11 mouse cellular contexts compared by ENCODE assay signal in the genomic region with DNA sequence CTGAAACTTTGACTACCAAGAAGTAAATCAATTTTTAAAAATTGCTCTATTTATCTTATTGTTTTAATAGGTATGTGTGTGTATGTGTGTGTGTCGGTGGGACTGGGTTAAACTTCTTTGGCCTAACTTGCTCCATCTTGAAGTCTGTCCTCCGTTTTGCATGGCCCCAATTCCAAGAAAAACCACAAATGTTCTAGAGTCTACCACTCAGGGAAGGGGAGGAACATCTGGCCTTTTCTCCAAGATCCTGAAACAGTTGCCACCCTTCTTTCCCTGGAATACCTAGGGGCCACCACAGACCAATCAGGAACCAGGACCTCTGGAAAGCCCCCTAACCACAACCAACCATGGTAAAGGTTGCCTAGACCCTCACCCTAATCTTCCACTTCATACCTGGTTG. TPM values are rescaled to one million over a fixed set of nuclear protein-coding genes. Genes with fewer than 3 reads are reported as not detected.
DNase-seq lines count a peak whose midpoint lies in the region; ATAC-seq and TF ChIP-seq lines count a peak whose summit lies in the region.
"Had no signal": no experiment of that assay in that cellular context is flagged by ENCODE, and none has a peak within 500 bp of the region (broad histone marks: within the 10 kb centered on the region; RNA-seq: fewer than 3 reads in every experiment).

No protein-coding gene starts in this region.

- DNase-seq in heart, adult 11 months: peak; percentile 80
- peak; percentile 23 for DNase-seq in G1E (ENCODE audit: low spot score)
- no peak for DNase-seq in thymus, postnatal 0 days (ENCODE audit: low spot score)
- no peak for DNase-seq in natural killer cell, adult 2 months (ENCODE audit: low spot score in 2 of 2)
- no peak for DNase-seq in frontal cortex, postnatal 36 days (ENCODE audit: low spot score in 2 of 2)
- DNase-seq: cerebellum, adult 9-10 months; lung, postnatal 4 days; right cerebral cortex, adult 18-20 months had no signal

- H3K4me2 ChIP-seq in heart, embryonic 11.5 days: no peak overlapping the region; the same call in 1 of the 2 replicates
- peak overlapping the region; percentile 98 for H3K4me2 ChIP-seq in hindbrain, embryonic 13.5 days
- H3K4me2 ChIP-seq in midbrain, embryonic 12.5 days (replicated peaks): peak overlapping the region; percentile 19; the same call in 1 of the 2 replicates

- no peak overlapping the region for H3K27ac ChIP-seq in heart, embryonic 11.5 days (ENCODE audit: low read depth, low read length)
- H3K27ac ChIP-seq in hindbrain, embryonic 13.5 days: no peak overlapping the region
- H3K27ac ChIP-seq in midbrain, embryonic 12.5 days (replicated peaks): no peak overlapping the region

- no peak for ATAC-seq in heart, embryonic 11.5 days (replicated peaks; ENCODE audit: insufficient number of reproducible peaks, low FRiP score, low TSS enrichment)
- no peak for ATAC-seq in G1E (ENCODE audit: extremely low read depth, insufficient number of reproducible peaks, low FRiP score, poor library complexity, severe bottlenecking)
- no peak for ATAC-seq in hindbrain, embryonic 13.5 days (ENCODE audit: low FRiP score)
- ATAC-seq in midbrain, embryonic 12.5 days (ENCODE audit: low FRiP score, low read depth): no peak

- no peaks in the 10 kb centered on the region for H3K27me3 ChIP-seq in heart, embryonic 11.5 days (ENCODE audit: control insufficient read depth, insufficient read depth, low read length)
- H3K27me3 ChIP-seq in G1E (ENCODE audit: insufficient read depth, low read length): no peaks in the 10 kb centered on the region
- no peaks in the 10 kb centered on the region for H3K27me3 ChIP-seq in hindbrain, embryonic 13.5 days
- no peaks in the 10 kb centered on the region for H3K27me3 ChIP-seq in midbrain, embryonic 12.5 days

- WGBS in heart, embryonic 11.5 days (ENCODE audit: insufficient replicate concordance): 78% methylated on average over 2 of the region's 2 CpGs
- WGBS in hindbrain, embryonic 13.5 days: 81% methylated on average over 2 of the region's 2 CpGs
- 80% methylated on average over 2 of the region's 2 CpGs for WGBS in midbrain, embryonic 12.5 days

- H3K9ac ChIP-seq in heart, embryonic 11.5 days (ENCODE audit: low read depth, low read length): no peak overlapping the region
- H3K9ac ChIP-seq in hindbrain, embryonic 13.5 days: no peak overlapping the region
- H3K9ac ChIP-seq in midbrain, embryonic 12.5 days (replicated peaks): no peak overlapping the region

- H3K4me3 ChIP-seq in heart, embryonic 11.5 days (ENCODE audit: low read depth, low read length): no peak overlapping the region
- H3K4me3 ChIP-seq in G1E (ENCODE audit: low read depth, low read length): peak overlapping the region; percentile 54; the same call in 1 of the 2 replicates
- H3K4me3 ChIP-seq in hindbrain, embryonic 13.5 days: 0 out of 2 replicates have a peak overlapping the region, but pooled peaks have one; percentile 94
- H3K4me3 ChIP-seq in midbrain, embryonic 12.5 days: no peak overlapping the region

- no peaks in the 10 kb centered on the region for H3K36me3 ChIP-seq in heart, embryonic 11.5 days (ENCODE audit: control insufficient read depth, insufficient read depth, low read length)
- H3K36me3 ChIP-seq in G1E (replicated peaks): peaks cover 24% of the 10 kb centered on the region
- H3K36me3 ChIP-seq in hindbrain, embryonic 13.5 days: peaks cover 7% of the 10 kb centered on the region
- peaks cover 8% of the 10 kb centered on the region for H3K36me3 ChIP-seq in midbrain, embryonic 12.5 days

- H3K9me3 ChIP-seq in heart, embryonic 11.5 days (replicated peaks; ENCODE audit: control insufficient read depth, low read length): peaks cover 2% of the 10 kb centered on the region; the same call in 1 of the 2 replicates
- H3K9me3 ChIP-seq in G1E (replicated peaks): peaks cover 3% of the 10 kb centered on the region; the same call in 1 of the 2 replicates
- H3K9me3 ChIP-seq in hindbrain, embryonic 13.5 days: no peaks in the 10 kb centered on the region
- no peaks in the 10 kb centered on the region for H3K9me3 ChIP-seq in midbrain, embryonic 12.5 days

- TF ChIP-seq CTCF in G1E (IDR thresholded peaks at IDR 0.05; ENCODE audit: low read depth, low read length): no peak

- H3K4me1 ChIP-seq in heart, embryonic 11.5 days (ENCODE audit: control insufficient read depth, insufficient read depth, low read length): peaks cover 9% of the 10 kb centered on the region
- peaks cover 25% of the 10 kb centered on the region for H3K4me1 ChIP-seq in G1E (ENCODE audit: insufficient read depth, low read depth, low read length)
- H3K4me1 ChIP-seq in hindbrain, embryonic 13.5 days (replicated peaks): peaks cover 40% of the 10 kb centered on the region
- peaks cover 23% of the 10 kb centered on the region for H3K4me1 ChIP-seq in midbrain, embryonic 12.5 days

RNA-seq across cellular contexts. Expression of gene Fam193b, which starts 1.1 kb away (rescaled TPM):
- polyA plus RNA-seq in heart, embryonic 11.5 days (2014; fragmentation: Nextera tagmentation; extraction: Ambion mirVana): 19.1 and 21.9 TPM in 2 replicates
- 54.4 and 65.4 TPM in 2 replicates for total RNA-seq in G1E (2014; fragmentation: Nextera tagmentation)
- total RNA-seq in G1E (2017): 23.3 and 25.8 TPM in 2 replicates
- 57.3 and 68.0 TPM in 2 replicates for polyA plus RNA-seq in G1E (2012)
- polyA plus RNA-seq in hindbrain, embryonic 13.5 days (2015; fragmentation: Nextera tagmentation; extraction: Ambion mirVana): 57.0 and 57.1 TPM in 2 replicates
- 67.2 and 67.7 TPM in 2 replicates for polyA plus RNA-seq in midbrain, embryonic 12.5 days (2016; fragmentation: Nextera tagmentation; extraction: Ambion mirVana)
- polyA plus RNA-seq in thymus, postnatal 0 days (2015; fragmentation: Nextera tagmentation; extraction: Ambion mirVana): 39.6 and 50.0 TPM in 2 replicates

RNA-seq across cellular contexts. Expression of gene Tmed9, which starts 1.6 kb away (rescaled TPM):
- 58.5 and 63.3 TPM in 2 replicates for polyA plus RNA-seq in heart, embryonic 11.5 days (2014; fragmentation: Nextera tagmentation; extraction: Ambion mirVana)
- 46.5 and 56.7 TPM in 2 replicates for total RNA-seq in G1E (2014; fragmentation: Nextera tagmentation)
- total RNA-seq in G1E (2017): 100 and 102 TPM in 2 replicates
- 149 and 172 TPM in 2 replicates for polyA plus RNA-seq in G1E (2012)
- polyA plus RNA-seq in hindbrain, embryonic 13.5 days (2015; fragmentation: Nextera tagmentation; extraction: Ambion mirVana): 112 and 114 TPM in 2 replicates
- polyA plus RNA-seq in midbrain, embryonic 12.5 days (2016; fragmentation: Nextera tagmentation; extraction: Ambion mirVana): 105 and 108 TPM in 2 replicates
- polyA plus RNA-seq in thymus, postnatal 0 days (2015; fragmentation: Nextera tagmentation; extraction: Ambion mirVana): 117 and 129 TPM in 2 replicates

RNA-seq across cellular contexts. Expression of gene B4galt7, which starts 27.7 kb away (rescaled TPM):
- polyA plus RNA-seq in heart, embryonic 11.5 days (2014; fragmentation: Nextera tagmentation; extraction: Ambion mirVana): 15.8 and 18.8 TPM in 2 replicates
- total RNA-seq in G1E (2014; fragmentation: Nextera tagmentation): 7.4 and 10.6 TPM in 2 replicates
- total RNA-seq in G1E (2017): 16.7 and 17.6 TPM in 2 replicates
- 15.2 and 15.4 TPM in 2 replicates for polyA plus RNA-seq in G1E (2012)
- polyA plus RNA-seq in hindbrain, embryonic 13.5 days (2015; fragmentation: Nextera tagmentation; extraction: Ambion mirVana): 44.8 and 49.8 TPM in 2 replicates
- polyA plus RNA-seq in midbrain, embryonic 12.5 days (2016; fragmentation: Nextera tagmentation; extraction: Ambion mirVana): 40.4 and 41.9 TPM in 2 replicates
- polyA plus RNA-seq in thymus, postnatal 0 days (2015; fragmentation: Nextera tagmentation; extraction: Ambion mirVana): 20.2 and 24.1 TPM in 2 replicates

RNA-seq across cellular contexts. Expression of gene Ddx41, which starts 35.5 kb away (rescaled TPM):
- polyA plus RNA-seq in heart, embryonic 11.5 days (2014; fragmentation: Nextera tagmentation; extraction: Ambion mirVana): 36.5 and 39.9 TPM in 2 replicates
- 51.5 and 60.8 TPM in 2 replicates for total RNA-seq in G1E (2014; fragmentation: Nextera tagmentation)
- 59.1 and 67.7 TPM in 2 replicates for total RNA-seq in G1E (2017)
- polyA plus RNA-seq in G1E (2012): 101 and 104 TPM in 2 replicates
- polyA plus RNA-seq in hindbrain, embryonic 13.5 days (2015; fragmentation: Nextera tagmentation; extraction: Ambion mirVana): 55.6 and 55.9 TPM in 2 replicates
- 64.6 and 73.4 TPM in 2 replicates for polyA plus RNA-seq in midbrain, embryonic 12.5 days (2016; fragmentation: Nextera tagmentation; extraction: Ambion mirVana)
- 51.6 and 54.2 TPM in 2 replicates for polyA plus RNA-seq in thymus, postnatal 0 days (2015; fragmentation: Nextera tagmentation; extraction: Ambion mirVana)

RNA-seq across cellular contexts. Expression of gene Dok3, which starts 42.9 kb away (rescaled TPM):
- 0.90 and 1.1 TPM in 2 replicates for polyA plus RNA-seq in heart, embryonic 11.5 days (2014; fragmentation: Nextera tagmentation; extraction: Ambion mirVana)
- total RNA-seq in G1E (2014; fragmentation: Nextera tagmentation) (1.6 and 1.7 TPM in 2 replicates), G1E (2017) (8.4 and 8.8 TPM in 2 replicates)
- polyA plus RNA-seq in G1E (2012): 11.6 and 14.4 TPM in 2 replicates
- polyA plus RNA-seq in hindbrain, embryonic 13.5 days (2015; fragmentation: Nextera tagmentation; extraction: Ambion mirVana): 4.1 and 5.7 TPM in 2 replicates
- polyA plus RNA-seq in midbrain, embryonic 12.5 days (2016; fragmentation: Nextera tagmentation; extraction: Ambion mirVana): 2.9 and 4.6 TPM in 2 replicates
- polyA plus RNA-seq in thymus, postnatal 0 days (2015; fragmentation: Nextera tagmentation; extraction: Ambion mirVana): 2.6 and 2.7 TPM in 2 replicates

Comparison
In these comparisons a context has a peak if more than half of its experiments do, and no peak if none do; other contexts are left out.
1. DNase-seq: peak in heart, adult 11 months (single experiment) and G1E (single experiment); none in thymus, postnatal 0 days (single experiment), natural killer cell, adult 2 months (0 of 2) and frontal cortex, postnatal 36 days (0 of 2).
2. H3K4me3 ChIP-seq: peak in G1E (single experiment) and hindbrain, embryonic 13.5 days (single experiment); none in heart, embryonic 11.5 days (single experiment) and midbrain, embryonic 12.5 days (single experiment).